Mouse (Mus musculus) hindbrain, embryonic 15.5 days (tissue): ENCODE measurements at regions not wholly inside any gene's neighbourhood (a gene's known extent, or its start where the extent isn't known, plus 50 kb on each side); places are given as distances from the start of the nearest gene placed in this dataset.

Source experiments
- ATAC-seq: fragments of 200-750 bp; cut with Nextera tagmentation; 2 replicates; pipeline ENCODE4 v1.8.0; 2017; ENCODE audit warnings: low read depth, moderate number of reproducible peaks, moderate TSS enrichment; ENCODE audit not compliant: low FRiP score
- H3K27ac ChIP-seq: fragments of 300-500 bp; sonication (generic); replicated peaks from 2 replicates; pipeline ENCODE4 v1.5.1; 2015; ENCODE audit warnings: mild to moderate bottlenecking, inconsistent platforms
- H3K27me3 ChIP-seq: fragments of 300-500 bp; sonication (generic); 2 replicates; pipeline ENCODE4 v1.6.1; 2015; ENCODE audit warnings: control low read depth, inconsistent platforms
- H3K36me3 ChIP-seq: fragments of 300-500 bp; sonication (generic); 2 replicates; pipeline ENCODE4 v1.6.1; 2015; ENCODE audit warnings: control low read depth, inconsistent platforms
- H3K4me1 ChIP-seq: fragments of 300-500 bp; sonication (generic); replicated peaks from 2 replicates; pipeline ENCODE4 v1.6.1; 2015; ENCODE audit warnings: control low read depth, inconsistent platforms
- H3K4me2 ChIP-seq: fragments of 300-500 bp; sonication (generic); 2 replicates; pipeline ENCODE4 v1.6.1; 2015; ENCODE audit warnings: moderate library complexity, mild to moderate bottlenecking, inconsistent platforms
- H3K4me3 ChIP-seq: fragments of 300-500 bp; sonication (generic); 2 replicates; pipeline ENCODE4 v1.5.1; 2015; ENCODE audit warnings: mild to moderate bottlenecking, inconsistent platforms
- H3K9ac ChIP-seq: fragments of 300-500 bp; sonication (generic); 2 replicates; pipeline ENCODE4 v1.6.1; 2015; ENCODE audit warnings: inconsistent platforms
- H3K9me3 ChIP-seq: fragments of 300-500 bp; sonication (generic); 2 replicates; pipeline ENCODE4 v1.6.1; 2016; ENCODE audit warnings: control low read depth, inconsistent platforms
- WGBS: fragments of 180-500 bp; shearing (Covaris S2); methylation state at CpG from one replicate; pipeline ENCODE4 v1.1.7; 2015; 5-methylcytosine and 5-hydroxymethylcytosine counted together

DNA sequence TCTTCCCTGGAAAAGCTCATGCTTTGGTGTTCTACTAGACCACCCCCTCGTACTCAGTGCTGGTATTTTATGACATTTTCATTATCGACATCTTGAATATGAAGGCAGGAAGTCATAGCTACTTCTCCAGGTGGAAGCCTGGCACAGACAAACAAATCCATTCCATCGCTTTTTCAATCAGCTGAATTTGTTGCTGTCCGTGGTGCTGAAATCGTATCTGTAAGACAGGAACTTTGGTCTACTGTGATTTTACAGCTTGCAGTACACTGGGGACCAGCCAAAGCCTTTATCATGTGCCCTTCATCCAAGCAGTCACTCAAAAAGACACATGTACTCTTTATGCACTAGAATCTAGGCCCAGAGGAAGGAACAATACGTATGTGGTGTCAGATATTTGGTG lies 143.3 kb downstream of the Nmur2 start:
- Histone ChIP-seq H3K4me3 (no peak overlapping the region), H3K9ac (no peak overlapping the region), H3K9me3 (no peaks in the 10 kb centered on the region), H3K4me2 (no peak overlapping the region), H3K4me1 (no peaks in the 10 kb centered on the region), H3K36me3 (no peaks in the 10 kb centered on the region), H3K27ac (no peak overlapping the region), H3K27me3 (no peaks in the 10 kb centered on the region)
- whole genome bisulfite sequencing = 28% methylated on average over 6 of the region's 6 CpGs
- no peak for ATAC-seq

DNA sequence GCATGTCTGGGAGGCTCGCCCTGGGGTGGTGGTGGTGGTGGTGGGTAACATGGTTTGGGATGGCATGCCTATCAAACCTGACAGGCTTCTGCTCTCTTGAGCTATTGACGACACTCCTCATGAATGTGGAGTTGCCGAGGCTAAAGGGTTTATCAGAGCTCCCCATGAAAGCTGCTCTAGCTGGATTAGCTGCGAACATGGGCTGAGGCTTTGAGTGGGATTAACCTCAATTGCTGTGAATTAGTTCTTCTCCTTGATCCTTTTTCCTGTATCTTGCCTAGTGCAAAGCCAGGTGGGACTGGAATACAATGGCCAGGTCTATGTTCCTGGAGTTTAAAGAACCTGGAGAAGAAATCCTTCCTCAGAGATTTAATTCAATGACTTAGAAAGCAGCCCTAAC lies 150.6 kb downstream of the Nmur2 start:
- H3K9ac ChIP-seq = no peak overlapping the region
- no peak overlapping the region for H3K4me2 ChIP-seq
- no peaks in the 10 kb centered on the region for H3K36me3 ChIP-seq
- H3K27ac ChIP-seq = no peak overlapping the region
- no peaks in the 10 kb centered on the region for H3K4me1 ChIP-seq
- H3K27me3 ChIP-seq = no peaks in the 10 kb centered on the region
- H3K4me3 ChIP-seq = no peak overlapping the region
- WGBS = 79% methylated on average over 4 of the region's 4 CpGs
- no peak for ATAC-seq
- no peaks in the 10 kb centered on the region for H3K9me3 ChIP-seq

DNA sequence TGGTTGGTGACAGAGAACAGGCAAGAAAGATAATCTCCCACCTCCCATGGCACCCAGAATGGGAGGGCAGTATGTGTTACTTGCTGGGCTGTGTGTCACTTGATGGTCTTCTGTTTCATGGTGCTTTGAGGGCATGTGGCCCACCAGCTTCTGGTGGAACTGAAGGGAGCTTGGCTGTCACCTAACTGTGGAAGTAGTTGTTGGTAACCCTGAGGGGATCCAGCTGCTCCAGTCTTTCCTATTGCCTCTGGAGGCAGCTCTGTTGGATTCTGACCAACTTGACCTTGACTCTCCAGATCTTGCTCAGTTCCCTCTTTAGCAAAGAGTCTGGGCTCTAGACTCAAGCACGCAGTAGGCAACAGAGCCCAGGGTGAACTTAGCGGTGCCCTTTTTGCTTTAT lies 162.2 kb downstream of the Nmur2 start:
- no peak overlapping the region for H3K4me3 ChIP-seq
- 97% methylated on average over 2 of the region's 2 CpGs for WGBS
- ATAC-seq = no peak
- H3K9ac ChIP-seq = no peak overlapping the region
- no peak overlapping the region for H3K27ac ChIP-seq
- no peaks in the 10 kb centered on the region for H3K27me3 ChIP-seq
- no peak overlapping the region for H3K4me2 ChIP-seq
- H3K36me3 ChIP-seq = no peaks in the 10 kb centered on the region
- no peaks in the 10 kb centered on the region for H3K9me3 ChIP-seq
- H3K4me1 ChIP-seq = no peaks in the 10 kb centered on the region

DNA sequence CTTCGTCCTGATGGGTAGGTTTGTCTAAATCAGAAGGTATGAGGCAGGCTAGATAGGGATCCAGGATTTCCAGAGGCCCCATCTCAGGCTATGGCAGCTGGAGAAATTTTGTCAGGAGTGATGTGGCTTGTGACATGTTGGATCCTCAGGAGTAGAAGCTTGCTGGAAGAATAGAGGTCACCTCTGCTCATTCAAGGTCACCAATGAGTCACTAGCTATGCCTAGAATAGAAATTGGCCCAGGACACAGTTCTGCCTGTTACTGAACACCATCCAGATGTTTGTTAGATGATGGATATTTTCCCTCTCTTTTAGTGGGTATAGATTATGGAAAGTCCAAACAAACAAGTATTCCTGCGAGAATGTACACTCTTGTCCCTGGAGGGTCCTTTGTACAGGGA lies 173.7 kb downstream of the Nmur2 start:
- H3K4me3 ChIP-seq = no peak overlapping the region
- H3K9ac ChIP-seq = no peak overlapping the region
- H3K27ac ChIP-seq = no peak overlapping the region
- no peak overlapping the region for H3K4me2 ChIP-seq
- no peaks in the 10 kb centered on the region for H3K9me3 ChIP-seq
- H3K27me3 ChIP-seq = no peaks in the 10 kb centered on the region
- H3K4me1 ChIP-seq = no peaks in the 10 kb centered on the region
- no peaks in the 10 kb centered on the region for H3K36me3 ChIP-seq
- WGBS = 77% methylated on average over 2 of the region's 2 CpGs
- no peak for ATAC-seq

DNA sequence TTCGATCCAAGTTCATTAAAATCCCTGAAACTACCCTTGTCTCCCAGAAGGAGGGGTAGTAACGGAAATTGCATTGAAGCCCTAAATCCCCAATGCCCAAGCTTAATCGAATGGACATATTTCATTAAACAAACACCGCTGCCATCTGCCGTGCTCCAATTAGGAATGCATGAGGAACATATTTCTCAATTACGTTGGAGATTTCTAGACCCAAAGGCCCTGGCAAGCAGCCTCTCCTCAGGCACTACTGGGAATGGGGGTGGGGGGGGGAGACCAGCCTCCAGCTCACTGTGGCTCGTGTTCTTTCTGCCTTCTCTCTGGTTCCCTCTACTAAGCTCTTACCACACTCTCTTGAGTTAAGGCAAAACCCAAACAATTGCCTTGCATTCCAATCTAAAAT lies 181.6 kb downstream of the Nmur2 start:
- Histone ChIP-seq H3K27ac (no peak overlapping the region), H3K4me2 (no peak overlapping the region), H3K27me3 (no peaks in the 10 kb centered on the region), H3K36me3 (no peaks in the 10 kb centered on the region), H3K4me3 (no peak overlapping the region), H3K9ac (no peak overlapping the region), H3K9me3 (peaks cover 8% of the 10 kb centered on the region; the same call in 1 of the 2 replicates), H3K4me1 (no peaks in the 10 kb centered on the region)
- 35% methylated on average over 7 of the region's 7 CpGs for WGBS
- ATAC-seq = no peak; the same call in 1 of the 2 replicates

DNA sequence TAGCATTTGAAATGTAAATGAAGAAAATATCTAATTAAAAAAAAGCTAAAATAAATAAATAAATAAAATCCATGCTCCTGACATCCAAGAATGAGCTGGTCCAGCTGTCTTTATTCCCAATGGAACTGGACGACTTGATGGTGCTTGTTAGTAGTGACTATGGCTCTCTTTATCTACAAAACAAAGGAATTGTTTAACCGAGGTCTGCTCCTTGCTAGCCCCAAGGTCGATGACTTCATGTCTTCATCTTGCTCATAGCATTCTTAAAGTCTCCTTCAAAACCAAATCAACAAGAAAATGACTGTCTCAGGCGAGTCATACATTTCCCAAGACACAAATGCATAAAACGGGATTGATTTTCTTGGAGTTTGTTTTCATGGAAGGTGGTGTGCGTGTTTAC lies 212.5 kb upstream of the Glra1 start:
- 69% methylated on average over 6 of the region's 6 CpGs for WGBS
- no peaks in the 10 kb centered on the region for H3K9me3 ChIP-seq
- no peaks in the 10 kb centered on the region for H3K36me3 ChIP-seq
- H3K27me3 ChIP-seq = no peaks in the 10 kb centered on the region
- H3K9ac ChIP-seq = no peak overlapping the region
- ATAC-seq = no peak
- no peaks in the 10 kb centered on the region for H3K4me1 ChIP-seq
- no peak overlapping the region for H3K27ac ChIP-seq
- no peak overlapping the region for H3K4me2 ChIP-seq
- H3K4me3 ChIP-seq = no peak overlapping the region

DNA sequence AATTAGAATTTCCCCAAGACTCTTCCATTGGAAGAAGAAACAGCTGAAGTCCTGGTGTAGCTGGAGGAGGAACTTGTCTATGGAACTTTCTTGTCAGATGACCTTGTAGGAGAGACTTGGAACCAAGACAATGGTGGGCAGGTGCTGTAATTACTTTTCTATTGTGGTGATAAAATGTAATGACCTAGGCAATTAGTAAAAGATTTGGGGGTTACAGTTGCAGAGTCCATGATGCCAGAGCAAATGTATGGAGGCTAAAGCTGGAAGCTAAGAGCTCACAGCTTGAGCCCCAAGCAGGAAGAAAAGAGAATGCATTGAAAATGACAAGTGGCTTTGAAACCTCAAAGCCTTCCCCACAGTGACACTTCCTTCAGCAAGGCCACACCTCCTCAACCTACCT lies 208.6 kb upstream of the Glra1 start:
- Histone ChIP-seq H3K36me3 (no peaks in the 10 kb centered on the region), H3K4me3 (no peak overlapping the region), H3K27me3 (no peaks in the 10 kb centered on the region), H3K9me3 (no peaks in the 10 kb centered on the region), H3K9ac (no peak overlapping the region), H3K27ac (no peak overlapping the region), H3K4me2 (no peak overlapping the region), H3K4me1 (no peaks in the 10 kb centered on the region)
- no peak for ATAC-seq

DNA sequence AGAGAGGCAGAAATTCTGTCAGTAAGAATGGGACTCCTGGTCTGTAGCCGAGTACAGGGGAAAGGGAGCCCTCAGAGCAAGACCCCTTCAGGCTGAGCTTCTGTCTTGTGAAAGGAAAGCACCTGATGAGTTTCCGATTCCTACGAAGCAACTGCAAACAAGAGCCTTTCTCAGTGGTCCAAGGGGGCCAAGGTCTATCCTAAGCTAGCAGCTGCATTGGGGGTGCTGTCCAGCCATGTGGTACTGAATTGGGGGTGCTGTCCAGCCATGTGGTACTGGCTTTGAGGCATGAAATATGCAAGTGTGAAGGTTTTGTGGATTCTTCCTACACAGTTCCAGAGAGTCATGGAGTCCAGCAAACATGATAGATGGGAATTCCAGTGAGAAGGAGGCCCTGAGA lies 202.7 kb upstream of the Glra1 start:
- Histone ChIP-seq H3K36me3 (no peaks in the 10 kb centered on the region), H3K4me3 (no peak overlapping the region), H3K27me3 (no peaks in the 10 kb centered on the region), H3K4me1 (no peaks in the 10 kb centered on the region), H3K9ac (no peak overlapping the region), H3K27ac (no peak overlapping the region), H3K4me2 (no peak overlapping the region), H3K9me3 (no peaks in the 10 kb centered on the region)
- WGBS = 90% methylated on average over 3 of the region's 3 CpGs
- ATAC-seq = no peak

DNA sequence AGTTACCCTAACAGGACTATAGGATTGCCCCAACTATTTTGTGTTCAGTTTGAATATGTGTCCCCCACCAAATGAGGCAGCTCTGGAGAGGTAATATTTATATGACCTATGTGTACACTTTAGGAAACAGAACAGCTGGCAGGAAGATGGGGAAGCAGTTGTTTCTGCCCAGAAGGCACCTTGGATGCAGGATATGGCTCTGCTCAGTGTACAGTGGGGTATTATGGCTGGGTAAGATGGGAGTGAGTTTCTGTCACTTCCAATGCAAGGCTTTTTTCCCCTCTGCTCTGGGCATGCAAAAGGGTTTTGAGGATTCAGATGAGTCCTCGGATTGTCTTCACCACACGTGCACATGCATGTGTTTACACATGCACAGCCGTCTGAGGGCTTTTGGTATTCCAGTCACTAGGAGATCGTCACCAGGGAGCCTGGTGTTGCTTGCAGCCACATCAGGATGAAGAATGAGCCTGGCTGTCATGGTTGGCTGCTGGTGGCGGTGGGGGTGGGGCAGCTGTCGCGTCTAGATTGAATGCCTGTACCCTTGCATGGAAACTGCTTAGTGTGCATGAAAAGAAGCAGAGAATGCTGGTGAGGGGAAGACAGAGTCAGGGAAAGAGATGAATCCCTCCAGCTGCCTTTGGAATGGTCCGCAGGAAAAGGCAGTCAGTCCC lies 183.3 kb upstream of the Glra1 start:
- H3K9ac ChIP-seq = no peak overlapping the region
- no peaks in the 10 kb centered on the region for H3K9me3 ChIP-seq
- H3K4me1 ChIP-seq = peaks cover 21% of the 10 kb centered on the region
- peak overlapping the region; percentile 69 for H3K27ac ChIP-seq
- ATAC-seq = peak; percentile 91
- H3K36me3 ChIP-seq = no peaks in the 10 kb centered on the region
- peak overlapping the region; percentile 20 for H3K4me2 ChIP-seq
- H3K27me3 ChIP-seq = no peaks in the 10 kb centered on the region
- WGBS = 3% methylated on average over 8 of the region's 8 CpGs
- no peak overlapping the region for H3K4me3 ChIP-seq

DNA sequence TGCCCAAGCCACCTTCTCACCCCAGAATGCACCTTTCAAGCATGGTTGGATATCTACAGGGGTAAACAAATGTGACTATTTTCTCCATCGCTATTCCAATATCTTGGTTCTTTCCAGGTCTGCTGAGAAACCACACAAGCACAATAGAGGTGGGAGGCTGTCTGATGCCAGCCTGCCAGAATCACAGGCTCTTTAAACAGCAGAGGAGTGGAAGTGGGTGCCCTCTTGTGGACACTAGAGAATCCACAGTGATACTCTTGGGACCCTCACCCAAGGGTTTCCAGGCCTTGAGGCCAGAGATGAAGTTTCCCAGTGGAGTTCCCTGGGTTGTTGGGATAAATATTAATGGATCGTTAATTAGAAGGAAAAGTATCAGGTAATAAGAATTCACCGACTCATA lies 181.6 kb upstream of the Glra1 start:
- H3K4me2 ChIP-seq = no peak overlapping the region
- H3K36me3 ChIP-seq = no peaks in the 10 kb centered on the region
- 69% methylated on average over 3 of the region's 3 CpGs for WGBS
- peaks cover 21% of the 10 kb centered on the region for H3K4me1 ChIP-seq
- no peak overlapping the region for H3K4me3 ChIP-seq
- ATAC-seq = 0 out of 2 replicates have a peak, but pooled peaks have one; percentile 57
- H3K27ac ChIP-seq = peak overlapping the region; percentile 53; the same call in 1 of the 2 replicates
- no peaks in the 10 kb centered on the region for H3K27me3 ChIP-seq
- no peak overlapping the region for H3K9ac ChIP-seq
- H3K9me3 ChIP-seq = no peaks in the 10 kb centered on the region

DNA sequence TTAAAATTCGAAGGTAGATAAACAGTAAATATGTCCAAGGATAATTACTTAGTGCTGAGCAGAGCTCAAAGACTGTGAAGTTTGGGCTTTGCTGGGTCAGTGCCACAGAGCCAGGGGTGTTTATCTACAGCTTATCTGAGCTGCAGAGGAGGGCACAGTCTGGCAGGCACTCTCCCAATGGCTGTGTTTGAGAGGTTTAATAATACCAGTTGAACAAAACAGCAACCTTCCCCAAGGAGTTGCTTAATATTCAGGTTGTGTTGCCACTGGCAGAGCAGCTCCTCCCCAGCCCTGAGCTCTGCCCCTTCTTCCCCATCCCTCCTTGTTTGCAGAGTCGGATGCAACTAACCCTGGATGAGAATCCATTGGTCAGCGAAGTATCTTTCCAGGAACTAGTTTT lies 173.0 kb upstream of the Glra1 start:
- ATAC-seq = no peak

DNA sequence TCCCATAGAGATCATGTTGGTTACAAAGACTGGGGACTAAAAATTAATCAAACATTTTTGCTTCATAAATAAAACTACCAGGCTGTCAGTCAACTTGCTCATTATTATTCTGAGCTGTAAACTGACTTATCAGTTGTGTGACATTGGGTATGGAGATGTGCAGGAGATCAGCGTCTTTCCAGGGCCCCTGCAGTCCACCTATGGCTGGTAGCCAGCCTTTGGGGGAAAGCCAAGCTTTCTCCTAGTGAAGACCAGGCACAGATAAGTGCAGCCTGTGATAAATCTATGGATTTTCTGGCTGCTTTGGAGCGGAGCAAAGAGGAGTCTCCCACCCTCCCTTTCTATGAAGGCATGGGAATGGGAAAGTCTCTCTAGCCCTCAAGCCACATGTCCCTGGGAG lies 172.0 kb upstream of the Glra1 start:
- no peak for ATAC-seq
- no peak overlapping the region for H3K27ac ChIP-seq
- H3K9ac ChIP-seq = no peak overlapping the region
- no peaks in the 10 kb centered on the region for H3K27me3 ChIP-seq
- H3K4me3 ChIP-seq = no peak overlapping the region
- no peaks in the 10 kb centered on the region for H3K4me1 ChIP-seq
- no peaks in the 10 kb centered on the region for H3K9me3 ChIP-seq
- H3K4me2 ChIP-seq = no peak overlapping the region
- no peaks in the 10 kb centered on the region for H3K36me3 ChIP-seq
- WGBS = 58% methylated on average over 2 of the region's 2 CpGs

More for the DNA sequence above, 173.0 kb upstream of the Glra1 start:
- no peaks in the 10 kb centered on the region for H3K27me3 ChIP-seq
- no peaks in the 10 kb centered on the region for H3K4me1 ChIP-seq
- H3K9ac ChIP-seq = no peak overlapping the region
- H3K9me3 ChIP-seq = no peaks in the 10 kb centered on the region
- H3K4me2 ChIP-seq = no peak overlapping the region
- WGBS = 70% methylated on average over 3 of the region's 3 CpGs
- no peak overlapping the region for H3K4me3 ChIP-seq
- no peak overlapping the region for H3K27ac ChIP-seq
- no peaks in the 10 kb centered on the region for H3K36me3 ChIP-seq

DNA sequence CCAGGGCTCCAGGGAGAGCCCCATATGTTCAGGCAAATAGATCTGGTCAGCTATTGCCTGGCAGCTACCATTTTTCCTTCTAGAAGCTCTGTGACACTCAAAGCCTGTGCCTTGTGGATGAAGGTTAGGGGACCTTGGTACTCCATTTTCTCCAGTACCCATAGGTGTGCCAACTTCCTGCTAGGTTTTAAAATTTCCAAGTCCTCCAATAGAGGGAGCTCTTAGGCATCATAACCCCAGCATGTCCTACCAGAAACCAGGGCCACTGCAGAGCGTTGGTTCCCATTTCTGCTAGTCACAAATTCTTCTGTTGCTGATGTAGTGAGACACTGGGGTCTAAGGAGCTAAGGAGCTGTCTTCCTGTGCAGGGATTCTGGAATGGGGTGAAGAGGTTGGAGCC lies 165.3 kb upstream of the Glra1 start:
- H3K36me3 ChIP-seq = no peaks in the 10 kb centered on the region
- H3K9ac ChIP-seq = no peak overlapping the region
- H3K4me2 ChIP-seq = no peak overlapping the region
- no peaks in the 10 kb centered on the region for H3K9me3 ChIP-seq
- H3K27me3 ChIP-seq = no peaks in the 10 kb centered on the region
- 76% methylated on average over 1 of the region's 1 CpGs for WGBS
- no peak for ATAC-seq
- H3K4me1 ChIP-seq = peaks cover 10% of the 10 kb centered on the region; the same call in 1 of the 2 replicates
- no peak overlapping the region for H3K27ac ChIP-seq
- no peak overlapping the region for H3K4me3 ChIP-seq
